Mouse (Mus musculus) neural tube, embryonic 14.5 days (tissue): ENCODE results near the gene Gm20532. TPM values are rescaled to one million over a fixed set of nuclear protein-coding genes. Genes with fewer than 3 reads are reported as not detected.

Experiments used
- ATAC-seq: fragments of 200-750 bp; cut with Nextera tagmentation; 2 replicates; pipeline ENCODE4 v1.8.0; 2017; ENCODE audit warnings: low read depth, mild to moderate bottlenecking, moderate TSS enrichment, moderate library complexity
- H3K27ac ChIP-seq: fragments of 300-500 bp; sonication (generic); 2 replicates; pipeline ENCODE4 v1.5.1; 2014; ENCODE audit warnings: low read depth, mild to moderate bottlenecking, control low read depth, low read length, moderate library complexity, mixed read lengths
- H3K27me3 ChIP-seq: fragments of 300-500 bp; sonication (generic); 2 replicates; pipeline ENCODE4 v1.6.1; 2014; ENCODE audit warnings: low read length; ENCODE audit not compliant: control insufficient read depth, insufficient read depth
- H3K36me3 ChIP-seq: fragments of 300-500 bp; sonication (generic); 2 replicates; pipeline ENCODE4 v1.6.1; 2014; ENCODE audit warnings: low read length, mixed read lengths; ENCODE audit not compliant: control insufficient read depth, insufficient read depth
- H3K4me1 ChIP-seq: fragments of 300-500 bp; sonication (generic); 2 replicates; pipeline ENCODE4 v1.6.1; 2014; ENCODE audit warnings: low read length; ENCODE audit not compliant: control insufficient read depth, insufficient read depth
- H3K4me2 ChIP-seq: fragments of 300-500 bp; sonication (generic); 2 replicates; pipeline ENCODE4 v1.6.1; 2014; ENCODE audit warnings: mild to moderate bottlenecking, low read depth, low read length, control low read depth
- H3K4me3 ChIP-seq: fragments of 300-500 bp; sonication (generic); 2 replicates; pipeline ENCODE4 v1.5.1; 2014; ENCODE audit warnings: low read depth, low read length, control low read depth, mixed read lengths
- H3K9ac ChIP-seq: fragments of 300-500 bp; sonication (generic); replicated peaks from 2 replicates; pipeline ENCODE4 v1.6.1; 2014; ENCODE audit warnings: low read depth, mild to moderate bottlenecking, control low read depth, low read length, mixed read lengths
- H3K9me3 ChIP-seq: fragments of 300-500 bp; sonication (generic); 2 replicates; pipeline ENCODE4 v1.6.1; 2016; ENCODE audit warnings: low read length; ENCODE audit not compliant: control insufficient read depth
- WGBS: fragments of 180-500 bp; shearing (Covaris S2); extraction: QIAGEN DNeasy Blood & Tissue Kit; methylation state at CpG from one replicate; pipeline ENCODE4 v1.1.7; 2014; 5-methylcytosine and 5-hydroxymethylcytosine counted together
- polyA plus RNA-seq: library from polyadenylated mRNA; unstranded; fragments of >200 nt; fragmentation: Nextera tagmentation; extraction: Ambion mirVana; gene quantifications from 2 replicates; pipeline ENCODE4 v1.2.1, GENCODE M21; 2014

Gm20532 gene
- polyA plus RNA-seq, 1 experiment from 2014 or later, result not detected

DNA sequence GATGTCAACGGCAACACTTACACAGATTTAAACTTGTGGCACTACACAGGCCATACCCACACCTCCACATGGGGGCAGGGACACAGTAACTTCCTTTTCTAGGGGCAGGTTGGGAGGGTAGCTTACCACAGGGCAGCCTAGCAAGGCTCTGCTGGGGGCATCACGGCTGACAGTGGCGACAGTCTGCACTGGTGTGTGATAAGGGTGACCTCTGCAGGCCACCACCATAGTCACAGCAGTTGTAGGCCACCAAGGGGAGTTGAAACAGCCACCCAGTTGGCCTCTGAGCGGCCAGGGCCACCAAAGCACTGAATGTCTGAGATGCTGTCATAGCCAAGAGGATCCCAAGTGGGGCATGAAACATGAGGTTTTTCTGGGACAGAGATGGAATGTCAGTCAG lies 20.2 kb upstream of the Gm20532 start:
- H3K4me1 ChIP-seq, result no peaks in the 10 kb centered on the region
- no peak overlapping the region for H3K27ac ChIP-seq
- no peak overlapping the region for H3K9ac ChIP-seq
- no peak overlapping the region for H3K4me2 ChIP-seq
- no peaks in the 10 kb centered on the region for H3K36me3 ChIP-seq
- H3K4me3 ChIP-seq, result no peak overlapping the region
- 21% methylated on average over 4 of the region's 4 CpGs for WGBS
- peak; percentile 70; the same call in 1 of the 2 replicates for ATAC-seq
- no peaks in the 10 kb centered on the region for H3K9me3 ChIP-seq
- H3K27me3 ChIP-seq, result no peaks in the 10 kb centered on the region

DNA sequence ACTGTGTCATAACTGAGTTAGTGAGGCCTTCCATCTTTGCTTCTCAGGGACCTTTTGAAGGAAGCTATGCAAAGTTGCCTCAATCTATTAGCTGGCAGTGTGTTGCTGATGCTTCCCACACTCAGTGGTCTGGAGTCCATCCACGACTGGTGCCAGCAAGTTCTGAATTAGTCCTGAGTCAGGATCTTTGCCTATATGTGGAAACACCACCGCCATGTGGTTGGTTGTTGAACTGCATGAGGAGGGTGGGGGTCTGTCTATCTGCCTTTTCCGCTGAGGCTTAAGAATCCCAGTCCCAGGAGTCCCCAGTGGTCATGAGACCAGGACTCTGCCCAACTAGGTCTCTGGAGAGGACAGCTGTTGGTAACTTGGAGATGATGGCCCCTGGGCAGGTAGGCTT lies 16.4 kb upstream of the Gm20532 start:
- Histone ChIP-seq H3K4me2 (no peak overlapping the region), H3K4me1 (no peaks in the 10 kb centered on the region), H3K4me3 (no peak overlapping the region), H3K27me3 (no peaks in the 10 kb centered on the region), H3K36me3 (no peaks in the 10 kb centered on the region), H3K27ac (no peak overlapping the region), H3K9ac (no peak overlapping the region), H3K9me3 (no peaks in the 10 kb centered on the region)
- no peak for ATAC-seq
- WGBS, result 7% methylated on average over 3 of the region's 3 CpGs

DNA sequence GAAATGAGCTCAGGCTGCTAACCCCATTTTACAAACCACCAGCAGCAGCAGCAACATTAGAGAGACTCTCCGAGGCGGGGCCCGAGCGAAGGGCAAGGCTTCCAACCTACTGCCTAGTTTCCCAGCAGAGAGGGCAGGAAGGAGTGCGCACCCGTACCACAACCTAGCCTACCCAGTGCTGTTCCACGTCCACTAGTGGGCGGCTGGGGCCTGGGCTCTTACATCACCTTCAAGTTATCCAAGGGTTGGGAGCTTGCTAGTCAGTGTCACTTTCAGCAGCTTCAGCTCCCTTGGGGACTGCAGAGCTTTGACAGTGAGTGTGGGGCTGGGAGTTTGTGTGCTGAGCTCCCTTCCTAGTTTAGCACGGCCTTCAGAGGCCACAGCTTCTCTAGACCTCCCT lies 15.0 kb upstream of the Gm20532 start:
- Histone ChIP-seq H3K4me1 (no peaks in the 10 kb centered on the region), H3K9me3 (no peaks in the 10 kb centered on the region), H3K4me3 (no peak overlapping the region), H3K9ac (no peak overlapping the region), H3K36me3 (no peaks in the 10 kb centered on the region), H3K27ac (no peak overlapping the region), H3K27me3 (no peaks in the 10 kb centered on the region), H3K4me2 (no peak overlapping the region)
- 82% methylated on average over 9 of the region's 9 CpGs for WGBS
- ATAC-seq, result no peak

DNA sequence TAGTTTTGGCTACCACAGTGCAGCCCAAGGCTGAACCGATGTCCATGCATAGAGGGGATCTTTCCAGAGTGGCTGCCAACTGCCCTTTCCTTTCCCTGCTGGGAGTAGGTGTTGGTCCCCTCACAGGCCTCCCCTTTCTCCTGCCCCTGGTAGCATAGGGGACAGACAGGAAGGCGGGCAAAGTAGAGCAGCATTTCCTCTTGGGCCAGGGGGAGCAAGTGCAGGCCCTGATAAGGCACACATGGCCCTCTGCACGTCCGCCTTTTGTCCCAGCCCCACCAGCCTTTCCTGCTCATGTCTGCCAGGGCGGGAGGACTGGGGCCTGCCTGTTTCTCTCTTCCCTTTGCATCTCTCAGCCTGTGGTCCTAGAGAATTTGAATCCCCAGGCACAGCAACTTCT lies 14.6 kb upstream of the Gm20532 start:
- H3K4me1 ChIP-seq, result no peaks in the 10 kb centered on the region
- H3K27ac ChIP-seq, result no peak overlapping the region
- H3K9ac ChIP-seq, result no peak overlapping the region
- no peak overlapping the region for H3K4me3 ChIP-seq
- H3K36me3 ChIP-seq, result no peaks in the 10 kb centered on the region
- no peaks in the 10 kb centered on the region for H3K27me3 ChIP-seq
- no peak overlapping the region for H3K4me2 ChIP-seq
- ATAC-seq, result no peak
- 81% methylated on average over 5 of the region's 5 CpGs for WGBS
- H3K9me3 ChIP-seq, result no peaks in the 10 kb centered on the region

DNA sequence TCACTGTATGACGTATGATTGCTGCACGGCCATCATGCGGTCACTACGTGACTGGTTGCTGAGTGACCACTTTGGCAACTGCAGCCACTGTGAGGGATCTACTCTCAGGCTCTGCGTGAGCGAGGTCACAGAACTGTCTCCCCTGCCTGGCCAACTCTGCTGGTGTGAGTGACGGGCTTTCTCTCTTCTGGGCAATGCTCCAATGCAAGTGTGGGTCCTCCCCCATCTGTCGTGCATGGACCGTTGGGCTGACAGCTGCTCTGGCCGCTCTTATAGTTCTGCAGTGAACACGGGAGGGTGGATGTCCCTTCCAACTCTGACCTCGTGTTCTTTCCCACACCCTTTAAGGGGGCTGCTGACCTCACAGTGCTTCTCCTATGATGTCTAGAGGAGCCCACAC lies 13.0 kb upstream of the Gm20532 start:
- Histone ChIP-seq H3K4me2 (no peak overlapping the region), H3K4me1 (0 out of 2 replicates have a peak, but pooled peaks cover 3% of the 10 kb centered on the region), H3K27ac (peak overlapping the region; percentile 28; the same call in 1 of the 2 replicates), H3K27me3 (no peaks in the 10 kb centered on the region), H3K9ac (no peak overlapping the region), H3K9me3 (no peaks in the 10 kb centered on the region), H3K4me3 (no peak overlapping the region), H3K36me3 (no peaks in the 10 kb centered on the region)
- peak; percentile 40; the same call in 1 of the 2 replicates for ATAC-seq
- WGBS, result 47% methylated on average over 12 of the region's 12 CpGs

DNA sequence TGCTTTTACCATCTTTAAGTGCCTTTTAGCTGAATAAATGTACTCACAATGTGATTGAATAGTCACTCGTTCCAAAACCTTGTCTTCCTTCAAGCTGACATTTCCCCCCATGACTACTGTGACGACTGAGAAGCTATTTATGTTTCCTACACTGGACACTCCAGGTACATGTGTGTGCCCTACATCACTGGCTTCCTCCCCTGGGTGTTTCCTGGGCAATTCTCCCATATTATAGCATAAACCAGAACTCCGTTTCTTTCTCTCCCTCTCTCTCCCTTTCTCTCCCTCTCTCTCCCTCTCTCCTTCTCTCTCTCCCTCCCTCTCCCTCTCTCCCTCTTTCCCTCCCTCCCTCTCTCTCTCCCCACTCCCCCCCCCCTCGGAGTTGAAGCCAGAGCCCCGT lies 12.6 kb upstream of the Gm20532 start:
- Histone ChIP-seq H3K9me3 (no peaks in the 10 kb centered on the region), H3K27me3 (no peaks in the 10 kb centered on the region), H3K36me3 (no peaks in the 10 kb centered on the region), H3K27ac (peak overlapping the region; percentile 28; the same call in 1 of the 2 replicates), H3K4me3 (no peak overlapping the region), H3K4me2 (no peak overlapping the region), H3K4me1 (0 out of 2 replicates have a peak, but pooled peaks cover 3% of the 10 kb centered on the region), H3K9ac (no peak overlapping the region)
- ATAC-seq, result no peak
- 25% methylated on average over 5 of the region's 5 CpGs for WGBS

DNA sequence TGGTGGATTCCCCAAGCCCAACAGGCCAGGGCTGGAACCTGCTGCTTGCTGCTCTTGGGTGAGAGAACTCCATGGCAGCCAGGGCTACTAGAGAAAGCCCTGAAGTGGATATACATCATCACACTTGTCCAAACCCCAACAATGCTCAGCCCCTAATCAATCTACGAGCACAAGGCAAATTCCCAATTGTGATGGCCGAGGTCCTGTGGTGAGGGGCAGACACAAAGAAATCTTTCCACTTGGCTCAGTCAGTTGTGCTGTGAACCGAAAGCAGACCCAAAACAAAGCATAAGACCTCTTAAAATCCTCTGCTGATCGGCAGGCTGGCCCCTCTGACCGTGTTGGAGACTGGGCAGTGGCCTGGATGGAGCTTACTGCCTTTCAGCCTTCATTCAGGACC lies 11.6 kb upstream of the Gm20532 start:
- no peaks in the 10 kb centered on the region for H3K9me3 ChIP-seq
- H3K9ac ChIP-seq, result no peak overlapping the region
- 0 out of 2 replicates have a peak, but pooled peaks cover 3% of the 10 kb centered on the region for H3K4me1 ChIP-seq
- ATAC-seq, result no peak
- WGBS, result 15% methylated on average over 5 of the region's 5 CpGs
- H3K36me3 ChIP-seq, result no peaks in the 10 kb centered on the region
- H3K4me2 ChIP-seq, result no peak overlapping the region
- no peaks in the 10 kb centered on the region for H3K27me3 ChIP-seq
- no peak overlapping the region for H3K27ac ChIP-seq
- H3K4me3 ChIP-seq, result no peak overlapping the region

DNA sequence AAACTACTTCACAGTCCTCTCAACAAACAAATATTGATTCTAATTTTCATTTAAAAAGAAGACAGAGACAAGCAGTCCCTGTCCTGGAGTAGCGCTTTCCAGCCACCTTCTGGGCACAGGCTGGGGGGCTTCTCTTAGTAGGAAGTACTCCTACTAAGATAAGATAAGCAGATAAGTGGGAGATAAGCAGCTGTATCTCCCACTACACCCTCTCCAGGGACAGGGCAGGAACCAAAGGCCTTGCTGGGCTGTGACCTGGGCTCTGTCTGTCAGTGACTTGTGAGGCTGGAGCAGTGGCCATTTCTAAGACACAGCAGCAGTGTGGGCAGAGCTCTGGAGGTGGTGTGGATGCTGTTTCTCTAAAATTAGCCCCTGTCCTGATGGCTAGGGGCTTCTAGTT lies 11.1 kb upstream of the Gm20532 start:
- Histone ChIP-seq H3K4me2 (no peak overlapping the region), H3K9me3 (no peaks in the 10 kb centered on the region), H3K27ac (no peak overlapping the region), H3K36me3 (no peaks in the 10 kb centered on the region), H3K4me1 (0 out of 2 replicates have a peak, but pooled peaks cover 3% of the 10 kb centered on the region), H3K27me3 (no peaks in the 10 kb centered on the region), H3K9ac (no peak overlapping the region), H3K4me3 (no peak overlapping the region)
- 83% methylated on average over 1 of the region's 1 CpGs for WGBS
- no peak for ATAC-seq

DNA sequence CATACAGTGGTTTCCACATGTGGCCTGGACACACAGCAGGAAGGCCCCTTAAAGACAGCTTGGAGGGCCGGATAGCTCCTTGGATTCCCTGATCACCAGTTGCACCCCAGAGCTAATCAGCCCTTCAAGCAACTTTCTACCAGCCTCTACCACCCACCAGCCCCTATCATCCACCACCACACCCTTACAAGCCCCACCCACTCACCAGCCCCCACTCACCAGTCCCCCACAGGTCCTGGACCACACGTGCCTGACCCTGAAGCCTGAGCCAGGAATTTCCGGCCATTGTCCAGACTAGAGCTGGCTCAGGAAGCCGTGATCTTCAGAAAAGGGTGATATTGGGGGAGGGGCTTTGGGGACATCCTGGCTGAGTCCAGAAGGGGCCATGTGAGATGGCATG lies 10.6 kb upstream of the Gm20532 start:
- no peak overlapping the region for H3K27ac ChIP-seq
- WGBS, result 66% methylated on average over 4 of the region's 4 CpGs

More for the DNA sequence above, 10.6 kb upstream of the Gm20532 start:
- Histone ChIP-seq H3K4me3 (no peak overlapping the region), H3K9me3 (no peaks in the 10 kb centered on the region), H3K36me3 (no peaks in the 10 kb centered on the region), H3K4me2 (no peak overlapping the region), H3K9ac (no peak overlapping the region), H3K27me3 (no peaks in the 10 kb centered on the region), H3K4me1 (0 out of 2 replicates have a peak, but pooled peaks cover 3% of the 10 kb centered on the region)
- ATAC-seq, result no peak
